Mouse (Mus musculus) stomach, postnatal 0 days (tissue): ENCODE measurements around the gene Zbtb20. TPM values are rescaled to one million over a fixed set of nuclear protein-coding genes. Genes with fewer than 3 reads are reported as not detected.

Source experiments
- ATAC-seq: fragments of 200-750 bp; cut with Nextera tagmentation; 2 replicates; pipeline ENCODE4 v1.8.0; 2017; ENCODE audit not compliant: low FRiP score, low TSS enrichment
- DNase-seq: peaks from one replicate; pipeline ENCODE4 v3.0.0-alpha.2; 2016; ENCODE audit warnings: low spot score
- H3K27ac ChIP-seq: fragments of 300-500 bp; sonication (generic); replicated peaks from 2 replicates; pipeline ENCODE4 v1.5.1; 2014; ENCODE audit warnings: mild to moderate bottlenecking, control low read depth
- H3K27me3 ChIP-seq: fragments of 300-500 bp; sonication (generic); 2 replicates; pipeline ENCODE4 v1.6.1; 2014; ENCODE audit warnings: low read length; ENCODE audit not compliant: control insufficient read depth, insufficient read depth
- H3K36me3 ChIP-seq: fragments of 300-500 bp; sonication (generic); 2 replicates; pipeline ENCODE4 v1.6.1; 2014; ENCODE audit warnings: low read length, mixed read lengths; ENCODE audit not compliant: control insufficient read depth, insufficient read depth
- H3K4me1 ChIP-seq: fragments of 300-500 bp; sonication (generic); replicated peaks from 2 replicates; pipeline ENCODE4 v1.6.1; 2014; ENCODE audit warnings: antibody characterized with exemption; ENCODE audit not compliant: control insufficient read depth, insufficient read depth
- H3K4me2 ChIP-seq: fragments of 300-500 bp; sonication (generic); replicated peaks from 2 replicates; pipeline ENCODE4 v1.6.1; 2014; ENCODE audit warnings: low read depth, mild to moderate bottlenecking, control low read depth, moderate library complexity
- H3K4me3 ChIP-seq: fragments of 300-500 bp; sonication (generic); 2 replicates; pipeline ENCODE4 v1.5.1; 2014; ENCODE audit warnings: low read depth, low read length, control low read depth
- H3K9ac ChIP-seq: fragments of 300-500 bp; sonication (generic); 2 replicates; pipeline ENCODE4 v1.6.1; 2014; ENCODE audit warnings: mild to moderate bottlenecking, low read length, control low read depth, mixed read lengths
- H3K9me3 ChIP-seq: fragments of 300-500 bp; sonication (generic); 2 replicates; pipeline ENCODE4 v1.6.1; 2016; ENCODE audit warnings: low read length; ENCODE audit not compliant: control insufficient read depth
- CTCF ChIP-seq: IDR thresholded peaks from 2 replicates; pipeline ENCODE4 v1.5.1; 2016; ENCODE audit warnings: antibody characterized with exemption, low read depth, mild to moderate bottlenecking, moderate library complexity
- EP300 ChIP-seq: optimal IDR thresholded peaks from 2 replicates; pipeline ENCODE3; 2016; ENCODE audit warnings: antibody characterized with exemption
- WGBS: fragments of 180-500 bp; shearing (Covaris S2); extraction: QIAGEN DNeasy Blood & Tissue Kit; methylation state at CpG from one replicate; pipeline ENCODE4 v1.1.7; 2014; 5-methylcytosine and 5-hydroxymethylcytosine counted together
- polyA plus RNA-seq: library from polyadenylated mRNA; unstranded; fragments of >200 nt; fragmentation: Nextera tagmentation; extraction: Ambion mirVana; gene quantifications from 2 replicates; pipeline ENCODE4 v1.2.1, GENCODE M21; 2015

The Zbtb20 gene
- polyA plus RNA-seq, 1 experiment from 2014 or later = 15.7 TPM

GRCm38 (mm10) chr16:43631758-43632157 is 756.1 kb downstream of the Zbtb20 start:
- DNase-seq = no peak
- Histone ChIP-seq H3K4me2 (no peak overlapping the region), H3K4me1 (no peaks in the 10 kb centered on the region), H3K27me3 (no peaks in the 10 kb centered on the region), H3K9ac (no peak overlapping the region), H3K9me3 (no peaks in the 10 kb centered on the region), H3K27ac (no peak overlapping the region), H3K36me3 (no peaks in the 10 kb centered on the region), H3K4me3 (no peak overlapping the region)
- no peak for ATAC-seq
- no peak for TF ChIP-seq EP300
- TF ChIP-seq CTCF = no peak
- WGBS = 80% methylated on average over 2 of the region's 2 CpGs

GRCm38 (mm10) chr16:43634037-43634436 is 758.4 kb downstream of the Zbtb20 start:
- WGBS = 93% methylated on average over 7 of the region's 7 CpGs
- H3K4me1 ChIP-seq = no peaks in the 10 kb centered on the region
- no peak overlapping the region for H3K9ac ChIP-seq
- H3K36me3 ChIP-seq = no peaks in the 10 kb centered on the region
- no peak overlapping the region for H3K4me2 ChIP-seq
- H3K4me3 ChIP-seq = no peak overlapping the region
- no peak for DNase-seq
- no peaks in the 10 kb centered on the region for H3K27me3 ChIP-seq
- H3K9me3 ChIP-seq = no peaks in the 10 kb centered on the region
- TF ChIP-seq EP300 = no peak
- TF ChIP-seq CTCF = no peak
- H3K27ac ChIP-seq = no peak overlapping the region
- ATAC-seq = no peak

GRCm38 (mm10) chr16:43637241-43637640 is 761.6 kb downstream of the Zbtb20 start:
- no peaks in the 10 kb centered on the region for H3K4me1 ChIP-seq
- TF ChIP-seq CTCF = no peak
- no peak for TF ChIP-seq EP300
- H3K27ac ChIP-seq = no peak overlapping the region
- no peak for DNase-seq
- H3K4me2 ChIP-seq = no peak overlapping the region
- no peaks in the 10 kb centered on the region for H3K9me3 ChIP-seq
- no peak for ATAC-seq
- no peaks in the 10 kb centered on the region for H3K27me3 ChIP-seq
- H3K4me3 ChIP-seq = no peak overlapping the region
- 92% methylated on average over 8 of the region's 8 CpGs for WGBS
- H3K9ac ChIP-seq = no peak overlapping the region
- no peaks in the 10 kb centered on the region for H3K36me3 ChIP-seq

- WGBS = 69% methylated on average over 21 of the region's 21 CpGs
- no peak overlapping the region for H3K4me2 ChIP-seq
- ATAC-seq = no peak
- no peaks in the 10 kb centered on the region for H3K9me3 ChIP-seq
- no peaks in the 10 kb centered on the region for H3K36me3 ChIP-seq
- H3K27me3 ChIP-seq = no peaks in the 10 kb centered on the region
- no peak overlapping the region for H3K9ac ChIP-seq
- H3K4me1 ChIP-seq = no peaks in the 10 kb centered on the region
- no peak overlapping the region for H3K4me3 ChIP-seq
- no peak for TF ChIP-seq EP300
- no peak for TF ChIP-seq CTCF
- H3K27ac ChIP-seq = no peak overlapping the region
- no peak for DNase-seq
Measured at GRCm38 (mm10) chr16:43638406-43639049, 762.8 kb downstream of the Zbtb20 start.

GRCm38 (mm10) chr16:43641230-43641629 is 765.5 kb downstream of the Zbtb20 start:
- TF ChIP-seq EP300 (no peak), CTCF (no peak)
- Histone ChIP-seq H3K9me3 (no peaks in the 10 kb centered on the region), H3K9ac (no peak overlapping the region), H3K4me2 (no peak overlapping the region), H3K4me3 (no peak overlapping the region), H3K4me1 (no peaks in the 10 kb centered on the region), H3K27ac (no peak overlapping the region), H3K36me3 (no peaks in the 10 kb centered on the region), H3K27me3 (no peaks in the 10 kb centered on the region)
- WGBS = 69% methylated on average over 8 of the region's 8 CpGs
- ATAC-seq (no peak), DNase-seq (no peak)

GRCm38 (mm10) chr16:43645879-43646278 is 770.2 kb downstream of the Zbtb20 start:
- no peak for DNase-seq

More at GRCm38 (mm10) chr16:43645879-43646278, 770.2 kb downstream of the Zbtb20 start:
- 69% methylated on average over 4 of the region's 4 CpGs for WGBS
- ATAC-seq = no peak
- H3K36me3 ChIP-seq = no peaks in the 10 kb centered on the region
- no peak overlapping the region for H3K4me3 ChIP-seq
- no peak overlapping the region for H3K27ac ChIP-seq
- H3K9ac ChIP-seq = no peak overlapping the region
- H3K9me3 ChIP-seq = no peaks in the 10 kb centered on the region
- no peaks in the 10 kb centered on the region for H3K4me1 ChIP-seq
- no peaks in the 10 kb centered on the region for H3K27me3 ChIP-seq
- TF ChIP-seq CTCF (no peak), EP300 (no peak)
- no peak overlapping the region for H3K4me2 ChIP-seq
